Mouse (Mus musculus) liver, embryonic 15.5 days (tissue): ENCODE measurements around the gene Lonp1. TPM values are rescaled to one million over a fixed set of nuclear protein-coding genes. Genes with fewer than 3 reads are reported as not detected.
A peak's percentile ranks its signal among the peaks of the same experiment; 100 is the strongest.

Experiments
- ATAC-seq: fragments of 200-750 bp; cut with Nextera tagmentation; 2 replicates; pipeline ENCODE4 v1.8.0; 2017; ENCODE audit warnings: moderate number of reproducible peaks, mild to moderate bottlenecking, moderate library complexity; ENCODE audit not compliant: insufficient read depth
- H3K27ac ChIP-seq: fragments of 300-500 bp; sonication (generic); replicated peaks from 2 replicates; pipeline ENCODE4 v1.5.1; 2015; ENCODE audit warnings: mild to moderate bottlenecking, inconsistent platforms
- H3K27me3 ChIP-seq: fragments of 300-500 bp; sonication (generic); 2 replicates; pipeline ENCODE4 v1.6.1; 2015; ENCODE audit warnings: mild to moderate bottlenecking, inconsistent platforms
- H3K36me3 ChIP-seq: fragments of 300-500 bp; sonication (generic); replicated peaks from 2 replicates; pipeline ENCODE4 v1.6.1; 2015; ENCODE audit warnings: moderate library complexity, mild to moderate bottlenecking, inconsistent platforms
- H3K4me1 ChIP-seq: fragments of 300-500 bp; sonication (generic); replicated peaks from 2 replicates; pipeline ENCODE4 v1.6.1; 2015; ENCODE audit warnings: inconsistent platforms
- H3K4me2 ChIP-seq: fragments of 300-500 bp; sonication (generic); 2 replicates; pipeline ENCODE4 v1.6.1; 2015; ENCODE audit warnings: moderate library complexity, mild to moderate bottlenecking, inconsistent platforms
- H3K4me3 ChIP-seq: fragments of 300-500 bp; sonication (generic); replicated peaks from 2 replicates; pipeline ENCODE4 v1.5.1; 2015; ENCODE audit warnings: mild to moderate bottlenecking, inconsistent platforms
- H3K9ac ChIP-seq: fragments of 300-500 bp; sonication (generic); 2 replicates; pipeline ENCODE4 v1.6.1; 2015; ENCODE audit warnings: moderate library complexity, mild to moderate bottlenecking, inconsistent platforms
- H3K9me3 ChIP-seq: fragments of 300-500 bp; sonication (generic); replicated peaks from 2 replicates; pipeline ENCODE4 v1.6.1; 2016; ENCODE audit warnings: inconsistent platforms
- WGBS: fragments of 180-500 bp; shearing (Covaris S2); methylation state at CpG from one replicate; pipeline ENCODE4 v1.1.7; 2015; ENCODE audit warnings: mixed read lengths; ENCODE audit not compliant: insufficient replicate concordance; 5-methylcytosine and 5-hydroxymethylcytosine counted together
- polyA plus RNA-seq: library from polyadenylated mRNA; unstranded; fragments of >200 nt; fragmentation: Nextera tagmentation; extraction: Ambion mirVana; gene quantifications from 2 replicates; pipeline ENCODE4 v1.2.1, GENCODE M21; 2015

The Lonp1 gene
- polyA plus RNA-seq: 36.9 and 44.5 TPM in 2 replicates

DNA sequence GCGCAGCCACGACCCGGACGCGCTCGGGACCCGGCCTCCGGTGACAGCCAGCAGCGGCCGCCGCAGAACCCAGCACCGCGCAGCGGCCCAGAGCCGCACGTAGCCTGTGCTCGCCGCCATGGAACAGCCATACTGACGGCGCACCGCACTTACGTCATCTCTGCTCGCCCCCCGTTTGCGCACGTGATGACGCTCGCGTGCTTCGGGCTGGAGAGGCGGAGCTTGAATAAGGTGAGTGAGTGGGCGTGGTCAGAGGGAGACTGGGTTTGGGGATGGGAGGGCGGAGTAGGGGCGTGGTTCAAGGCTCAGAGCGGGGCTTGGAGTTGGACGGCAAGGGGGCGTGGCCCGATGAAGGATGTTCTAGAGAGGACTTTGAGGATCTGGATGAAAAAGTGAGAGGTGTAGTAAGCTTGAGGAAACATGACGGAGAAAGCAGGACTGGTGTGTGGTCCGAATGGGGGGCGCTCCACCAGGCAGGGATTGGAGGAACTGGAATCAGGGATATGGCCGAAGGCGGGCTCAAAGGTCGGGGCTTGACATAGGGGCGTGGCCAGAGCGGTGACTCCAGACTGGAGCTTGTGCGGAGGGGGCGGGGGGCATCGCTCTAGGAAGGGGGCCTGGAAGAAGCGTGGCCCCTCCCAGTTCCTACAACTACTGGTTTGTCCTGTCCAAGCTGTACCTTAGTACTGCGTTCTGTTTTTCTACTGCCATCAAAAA, at the start of gene Lonp1:
TSS of gene Lonp1 (minus strand) at position 134 of the 717 bp plus-strand sequence.
- Histone ChIP-seq H3K27me3 (peaks cover 11% of the 10 kb centered on the region), H3K4me3 (peak within 1 kb of the TSS; percentile 82), H3K9me3 (no peaks in the 10 kb centered on the region), H3K4me1 (peaks cover 33% of the 10 kb centered on the region), H3K4me2 (peak within 1 kb of the TSS; percentile 86), H3K9ac (peak within 1 kb of the TSS; percentile 70), H3K36me3 (peaks cover 33% of the 10 kb centered on the region), H3K27ac (peak within 1 kb of the TSS; percentile 65)
- under 1% methylated on average over 51 of the region's 51 CpGs for WGBS
- peak; percentile 84 for ATAC-seq

DNA sequence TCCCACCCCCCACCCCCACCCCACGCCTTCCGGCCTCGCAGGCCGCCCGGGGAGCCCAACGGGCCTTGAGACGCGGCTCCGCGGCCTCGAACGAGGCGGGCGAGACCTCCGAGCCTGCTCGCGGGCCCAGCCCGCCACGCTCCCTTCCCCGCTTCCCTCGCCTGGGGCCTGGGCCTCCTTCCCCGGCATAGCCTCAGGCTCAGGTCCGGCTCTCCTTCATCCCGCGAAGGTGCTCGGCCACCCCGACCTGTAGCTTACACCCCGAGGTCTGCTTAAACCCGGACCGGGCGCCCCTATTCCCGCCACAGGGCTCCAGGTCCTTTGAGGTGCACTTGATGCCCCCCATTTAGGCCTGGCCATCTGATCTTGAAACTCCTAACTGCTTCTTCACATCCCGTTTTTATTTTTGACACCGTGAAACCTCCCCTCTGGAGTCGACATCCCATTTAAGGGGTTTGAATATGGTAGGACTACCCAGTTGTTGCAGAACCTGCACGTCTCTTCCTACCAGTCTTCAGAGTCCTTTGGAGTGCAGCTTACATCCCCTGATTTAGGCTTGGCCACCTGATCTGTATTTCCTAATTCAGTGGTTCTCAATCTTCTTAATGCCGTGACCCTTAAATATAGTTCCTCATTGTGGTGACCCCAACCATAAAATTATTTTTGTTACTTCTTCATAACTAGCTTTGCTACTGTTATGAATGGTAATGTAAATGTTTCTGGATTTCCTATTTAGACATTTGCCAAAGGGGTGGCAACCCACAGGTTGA, 47.1 kb upstream of the Lonp1 start:
- peak overlapping the region; percentile 91 for H3K4me3 ChIP-seq
- peak overlapping the region; percentile 82 for H3K4me2 ChIP-seq
- no peaks in the 10 kb centered on the region for H3K9me3 ChIP-seq
- WGBS: under 1% methylated on average over 37 of the region's 37 CpGs
- ATAC-seq: peak; percentile 17; the same call in 1 of the 2 replicates
- peaks cover 7% of the 10 kb centered on the region; the same call in 1 of the 2 replicates for H3K27me3 ChIP-seq
- H3K27ac ChIP-seq: peak overlapping the region; percentile 90
- peaks cover 39% of the 10 kb centered on the region for H3K36me3 ChIP-seq
- H3K4me1 ChIP-seq: peaks cover 40% of the 10 kb centered on the region
- peak overlapping the region; percentile 98 for H3K9ac ChIP-seq

DNA sequence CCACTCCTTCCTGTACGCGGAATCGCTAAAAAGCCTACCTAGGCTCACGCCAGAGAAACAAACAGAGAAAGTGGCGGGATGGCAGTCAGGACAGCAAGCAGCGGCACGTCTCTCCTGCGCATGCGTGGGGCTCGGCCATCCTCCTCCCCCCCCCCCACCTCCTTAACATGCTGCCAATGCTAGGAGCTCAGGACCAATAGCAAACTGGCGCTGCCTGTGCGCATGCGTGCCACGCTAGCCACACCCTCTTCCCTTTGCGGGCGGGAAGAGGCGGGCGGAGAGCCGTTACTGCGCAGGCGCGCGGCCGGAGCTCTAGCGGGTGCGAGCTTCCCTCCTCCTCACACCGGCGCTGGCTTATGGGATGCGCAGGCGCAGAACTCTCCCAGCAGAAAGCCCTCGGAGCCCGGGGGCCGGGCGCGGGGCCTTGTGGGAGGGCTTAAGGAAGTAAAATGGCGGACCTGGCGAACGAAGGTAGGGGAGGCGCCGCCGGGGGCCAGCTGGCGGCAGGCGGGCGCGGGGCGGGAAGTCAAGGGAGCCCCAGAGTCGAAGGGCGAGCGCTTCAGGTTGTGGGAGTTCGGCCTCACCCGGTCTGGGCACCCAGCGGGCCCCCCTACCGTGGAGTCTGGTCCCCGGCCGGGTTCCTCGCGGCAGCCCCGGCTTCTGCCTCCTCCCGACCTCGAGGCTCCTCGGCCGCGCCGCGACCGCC, 46.4 kb upstream of the Lonp1 start, which contains the start of gene Ranbp3:
TSS of gene Ranbp3 (plus strand) at position 354 of the 706 bp plus-strand sequence.
- ATAC-seq: peak; percentile 93
- Histone ChIP-seq H3K4me3 (peak within 1 kb of the TSS; percentile 91), H3K9me3 (no peaks in the 10 kb centered on the region), H3K4me1 (peaks cover 44% of the 10 kb centered on the region), H3K4me2 (peak within 1 kb of the TSS; percentile 88), H3K27ac (peak within 1 kb of the TSS; percentile 96), H3K27me3 (peaks cover 14% of the 10 kb centered on the region), H3K36me3 (peaks cover 32% of the 10 kb centered on the region), H3K9ac (peak within 1 kb of the TSS; percentile 98)
- 0% methylated on average over 60 of the region's 66 CpGs for WGBS

DNA sequence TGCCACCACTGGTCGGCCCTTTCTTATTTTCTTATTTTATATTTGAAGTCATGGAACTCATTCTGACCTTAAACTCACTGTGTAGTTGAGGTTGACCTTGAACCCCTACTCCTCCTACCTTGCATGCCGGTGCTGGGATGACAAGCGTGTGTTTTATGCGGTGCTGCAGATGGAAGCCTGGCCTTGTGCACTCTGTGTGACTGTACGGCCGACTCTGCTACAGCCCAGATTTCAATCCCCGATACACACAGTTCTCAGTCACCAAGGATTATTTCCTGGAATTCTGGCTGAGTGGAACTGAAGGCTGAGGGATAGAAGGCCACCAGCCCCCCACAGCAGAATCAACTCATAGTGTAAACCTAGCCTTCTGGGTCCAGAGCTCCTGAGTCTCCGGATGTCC, 43.1 kb upstream of the Lonp1 start:
- peaks cover 35% of the 10 kb centered on the region for H3K4me1 ChIP-seq
- ATAC-seq: no peak

DNA sequence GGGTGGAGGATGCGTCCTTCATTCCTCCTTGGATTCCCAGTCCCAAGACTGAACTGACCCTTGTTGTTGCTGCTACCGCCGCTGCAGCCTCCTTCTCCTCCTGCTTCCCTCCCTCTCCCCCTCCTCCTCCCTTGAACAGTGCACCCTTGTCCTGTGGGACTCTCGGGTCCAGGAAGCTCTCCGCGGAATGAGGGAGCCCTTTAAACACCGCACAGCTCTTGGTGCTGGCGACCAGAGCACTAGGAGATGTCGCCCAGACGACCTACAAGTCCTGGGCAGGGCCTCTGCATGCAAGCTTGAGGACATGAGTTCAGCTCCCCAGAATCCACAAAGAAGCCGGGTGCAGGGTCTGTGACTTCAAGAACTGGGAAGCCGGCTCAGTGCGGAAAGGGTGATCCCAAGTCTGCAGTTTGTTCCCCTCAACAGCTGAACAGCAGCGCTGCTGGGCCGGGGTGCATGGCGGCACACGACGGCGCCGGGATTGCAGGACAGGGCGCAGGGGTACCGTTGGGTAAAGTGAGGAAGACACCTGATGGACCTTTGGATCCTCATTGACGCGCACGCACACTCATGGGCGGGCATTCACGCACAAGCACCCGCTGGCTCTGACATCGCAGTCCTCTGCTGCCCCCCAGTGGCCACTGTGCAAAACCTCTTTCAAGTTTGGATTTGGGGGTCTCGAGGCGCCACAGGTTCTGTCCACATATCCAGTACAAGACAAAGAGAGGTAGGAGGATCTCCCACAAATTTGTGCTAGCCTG, 41.9 kb upstream of the Lonp1 start:
- peaks cover 26% of the 10 kb centered on the region for H3K4me1 ChIP-seq
- peak overlapping the region; percentile 15; the same call in 1 of the 2 replicates for H3K9ac ChIP-seq
- H3K27me3 ChIP-seq: peaks cover 39% of the 10 kb centered on the region
- no peaks in the 10 kb centered on the region for H3K9me3 ChIP-seq
- ATAC-seq: no peak
- WGBS: 4% methylated on average over 31 of the region's 31 CpGs
- peak overlapping the region; percentile 71 for H3K4me2 ChIP-seq
- no peaks in the 10 kb centered on the region for H3K36me3 ChIP-seq
- H3K4me3 ChIP-seq: peak overlapping the region; percentile 45
- no peak overlapping the region for H3K27ac ChIP-seq

More for the DNA sequence above, 43.1 kb upstream of the Lonp1 start:
- Histone ChIP-seq H3K36me3 (0 out of 2 replicates have a peak, but pooled peaks cover under 1% of the 10 kb centered on the region), H3K4me2 (no peak overlapping the region), H3K27ac (no peak overlapping the region), H3K9me3 (no peaks in the 10 kb centered on the region), H3K4me3 (no peak overlapping the region), H3K27me3 (peaks cover 33% of the 10 kb centered on the region), H3K9ac (no peak overlapping the region)
- 80% methylated on average over 8 of the region's 8 CpGs for WGBS

DNA sequence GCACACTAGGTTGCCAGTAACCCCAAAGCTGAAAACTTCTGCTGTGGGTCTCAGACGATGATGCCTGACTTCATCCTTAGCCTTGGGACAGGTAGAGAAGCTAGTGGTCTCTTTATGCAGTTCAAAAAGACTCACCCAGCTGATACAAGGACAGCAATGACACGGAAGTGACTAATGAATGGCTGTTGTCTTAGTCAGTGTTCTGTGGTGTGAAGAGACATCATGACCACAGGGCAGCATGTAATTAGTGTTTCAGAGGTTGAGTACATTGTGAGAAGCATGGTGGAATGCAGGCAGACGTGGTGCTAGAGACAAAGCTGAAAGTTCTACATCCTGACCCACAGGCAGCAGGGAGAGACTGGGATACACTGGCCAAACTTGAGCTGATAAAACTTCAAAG, 40.9 kb upstream of the Lonp1 start:
- Histone ChIP-seq H3K4me3 (no peak overlapping the region), H3K27me3 (peaks cover 48% of the 10 kb centered on the region), H3K27ac (no peak overlapping the region), H3K36me3 (no peaks in the 10 kb centered on the region), H3K4me1 (peaks cover 24% of the 10 kb centered on the region), H3K9ac (no peak overlapping the region), H3K9me3 (no peaks in the 10 kb centered on the region), H3K4me2 (no peak overlapping the region)
- no peak for ATAC-seq
- WGBS: 39% methylated on average over 3 of the region's 3 CpGs

DNA sequence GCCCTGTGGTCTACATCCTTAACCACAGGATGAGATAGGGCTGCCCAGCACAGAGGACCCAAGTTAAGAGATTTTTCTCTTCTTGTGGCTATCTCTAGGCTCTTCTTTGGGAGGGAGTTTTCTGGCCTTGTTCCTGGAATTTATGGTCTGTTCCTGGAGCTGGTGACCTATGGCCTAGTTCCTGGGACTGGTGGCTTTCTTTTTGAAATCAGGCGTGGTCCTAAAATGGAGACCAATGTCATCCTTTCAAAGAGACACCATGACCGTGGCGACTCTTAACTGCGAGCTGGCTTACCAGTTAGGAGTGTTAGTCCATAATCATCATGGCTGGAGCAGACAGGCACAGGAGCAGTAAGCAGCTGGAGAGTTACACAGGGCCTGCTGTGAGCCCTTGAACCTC, 39.7 kb upstream of the Lonp1 start:
- 58% methylated on average over 4 of the region's 4 CpGs for WGBS
- Histone ChIP-seq H3K4me1 (peaks cover 17% of the 10 kb centered on the region), H3K4me2 (no peak overlapping the region), H3K9me3 (no peaks in the 10 kb centered on the region), H3K4me3 (no peak overlapping the region), H3K27me3 (peaks cover 55% of the 10 kb centered on the region), H3K27ac (no peak overlapping the region), H3K36me3 (no peaks in the 10 kb centered on the region), H3K9ac (no peak overlapping the region)
- no peak for ATAC-seq

DNA sequence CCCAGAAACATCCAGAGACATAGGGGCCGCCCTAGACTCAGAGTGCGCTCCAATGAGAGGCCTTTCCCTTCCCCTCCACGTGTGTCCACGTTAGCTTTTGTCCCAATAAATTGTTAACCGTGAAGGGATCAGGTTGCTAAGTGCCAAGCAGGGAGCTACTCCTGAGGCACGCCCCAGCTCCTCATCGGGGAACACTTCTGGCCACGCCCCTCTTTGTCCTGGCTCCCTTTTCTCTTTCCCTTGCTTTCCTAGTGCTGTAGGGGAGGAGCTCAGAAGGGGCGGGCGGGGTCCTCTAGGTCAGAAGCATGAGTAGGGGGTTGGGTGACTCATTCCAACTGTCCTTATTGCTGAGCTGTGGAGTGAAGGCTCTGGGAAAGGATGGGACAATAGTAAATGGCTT, 37.6 kb upstream of the Lonp1 start:
- peaks cover 17% of the 10 kb centered on the region for H3K4me1 ChIP-seq

DNA sequence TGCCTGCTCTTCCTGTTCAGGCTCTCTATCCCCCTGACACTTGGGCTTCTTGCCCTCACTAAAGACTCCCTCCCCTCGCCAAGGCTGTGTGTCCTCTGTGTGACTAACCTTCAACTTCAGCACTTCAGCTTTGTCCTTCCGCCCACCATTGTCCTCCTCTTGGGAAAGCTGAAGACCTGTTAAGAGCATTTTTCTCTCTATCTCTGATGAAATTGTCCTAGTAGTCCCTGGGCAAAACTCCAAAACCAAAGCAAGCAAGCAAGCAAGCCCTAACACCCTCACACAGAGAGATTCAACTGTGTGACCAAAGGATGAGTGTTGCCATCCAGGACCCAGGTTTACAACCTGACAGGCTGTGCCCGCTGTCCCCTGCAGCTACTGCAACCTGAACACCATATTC, 37.0 kb upstream of the Lonp1 start:
- no peak overlapping the region for H3K4me3 ChIP-seq
- no peak overlapping the region for H3K27ac ChIP-seq
- peaks cover 12% of the 10 kb centered on the region for H3K4me1 ChIP-seq
- WGBS: 49% methylated on average over 3 of the region's 3 CpGs
- no peak overlapping the region for H3K4me2 ChIP-seq
- no peaks in the 10 kb centered on the region for H3K36me3 ChIP-seq
- peaks cover 55% of the 10 kb centered on the region for H3K27me3 ChIP-seq
- H3K9me3 ChIP-seq: no peaks in the 10 kb centered on the region
- no peak for ATAC-seq
- H3K9ac ChIP-seq: no peak overlapping the region

More for the DNA sequence above, 37.6 kb upstream of the Lonp1 start:
- WGBS: 22% methylated on average over 10 of the region's 10 CpGs
- H3K4me2 ChIP-seq: no peak overlapping the region
- H3K27me3 ChIP-seq: peaks cover 61% of the 10 kb centered on the region
- no peak overlapping the region for H3K4me3 ChIP-seq
- ATAC-seq: no peak
- no peak overlapping the region for H3K9ac ChIP-seq
- H3K36me3 ChIP-seq: no peaks in the 10 kb centered on the region
- H3K27ac ChIP-seq: no peak overlapping the region
- no peaks in the 10 kb centered on the region for H3K9me3 ChIP-seq

DNA sequence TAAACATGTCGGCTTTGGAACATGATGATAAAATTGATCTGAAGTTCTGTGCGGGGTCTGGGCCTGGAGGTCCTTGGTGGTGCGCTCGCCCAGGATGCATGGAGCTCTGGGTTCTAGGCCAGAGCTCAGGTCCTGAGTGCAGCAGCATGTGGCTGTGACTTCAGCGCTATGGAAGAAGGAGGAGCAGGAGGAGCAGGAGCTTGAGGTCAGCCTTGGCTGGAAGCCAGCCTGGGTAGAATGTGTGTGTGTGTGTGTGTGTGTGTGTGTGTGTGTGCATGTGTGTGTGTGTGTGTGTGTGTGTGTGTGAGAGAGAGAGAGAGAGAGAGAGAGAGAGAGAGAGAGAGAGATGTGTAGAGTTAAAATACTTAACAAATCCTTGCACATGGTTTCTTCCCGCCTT, 29.5 kb upstream of the Lonp1 start:
- no peak overlapping the region for H3K4me2 ChIP-seq
- H3K4me1 ChIP-seq: peaks cover 11% of the 10 kb centered on the region; the same call in 1 of the 2 replicates
- peaks cover 8% of the 10 kb centered on the region; the same call in 1 of the 2 replicates for H3K27me3 ChIP-seq
- H3K4me3 ChIP-seq: no peak overlapping the region
- no peak overlapping the region for H3K9ac ChIP-seq
- no peak overlapping the region for H3K27ac ChIP-seq
- no peaks in the 10 kb centered on the region for H3K9me3 ChIP-seq
- WGBS: 65% methylated on average over 6 of the region's 6 CpGs
- no peaks in the 10 kb centered on the region for H3K36me3 ChIP-seq
- ATAC-seq: no peak
